ENCODE assay signal across 9 mouse cellular contexts in the genomic region with DNA sequence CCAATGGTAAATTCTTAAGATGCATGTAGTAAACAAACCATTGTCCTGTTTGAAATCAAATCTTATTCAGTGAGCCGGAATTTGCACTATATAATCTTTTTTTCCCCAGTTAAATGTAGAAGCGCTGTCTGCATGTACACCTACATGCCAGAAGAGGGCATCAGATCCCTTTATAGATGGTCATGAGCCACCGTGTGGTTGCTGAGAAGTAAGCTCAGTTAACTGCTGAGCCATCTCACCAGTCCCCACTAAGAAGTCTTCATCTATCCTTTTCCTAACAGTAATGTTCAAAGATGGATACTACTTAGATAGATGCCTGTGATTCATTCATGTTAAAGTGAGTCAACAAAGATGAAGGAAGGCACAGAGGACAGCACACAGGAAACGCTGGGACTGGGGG. TPM values are rescaled to one million over a fixed set of nuclear protein-coding genes. Genes with fewer than 3 reads are reported as not detected.
DNase-seq lines count a peak whose midpoint lies in the region; ATAC-seq and TF ChIP-seq lines count a peak whose summit lies in the region.
"Had no signal": no experiment of that assay in that cellular context is flagged by ENCODE, and none has a peak within 500 bp of the region (broad histone marks: within the 10 kb centered on the region; RNA-seq: fewer than 3 reads in every experiment).

No protein-coding gene starts in this region.

- TF ChIP-seq CTCF in spleen, adult 2 months (IDR thresholded peaks at IDR 0.05; ENCODE audit: extremely low read depth, insufficient read depth, insufficient read length, insufficient replicate concordance) = peak; percentile 11; the same call in 1 of the 2 replicates
- peak; percentile 65 for TF ChIP-seq CTCF in cortical plate, adult 2 months (IDR thresholded peaks at IDR 0.05; ENCODE audit: extremely low read depth, insufficient read depth, low read length)
- TF ChIP-seq CTCF in stomach, postnatal 0 days (IDR thresholded peaks at IDR 0.05; ENCODE audit: low read depth) = peak; percentile 79

- peak; percentile 64; the same call in 1 of the 2 replicates for ATAC-seq in hindbrain, embryonic 16.5 days
- ATAC-seq in stomach, postnatal 0 days (ENCODE audit: low FRiP score, low TSS enrichment) = peak; percentile 72; the same call in 1 of the 2 replicates

- H3K27me3 ChIP-seq in hindbrain, embryonic 16.5 days (replicated peaks; ENCODE audit: control insufficient read depth, insufficient read depth, low read length) = no peaks in the 10 kb centered on the region
- H3K27me3 ChIP-seq in hindbrain, embryonic 10.5 days (ENCODE audit: insufficient read depth, poor library complexity, severe bottlenecking) = no peaks in the 10 kb centered on the region
- H3K27me3 ChIP-seq in spleen, adult 2 months (ENCODE audit: control insufficient read depth, insufficient read depth, low read length) = no peaks in the 10 kb centered on the region
- H3K27me3 ChIP-seq in stomach, postnatal 0 days (ENCODE audit: control insufficient read depth, insufficient read depth, low read length) = no peaks in the 10 kb centered on the region
- H3K27me3 ChIP-seq: megakaryocyte, embryonic 14.5 days had no signal

- H3K4me2 ChIP-seq in hindbrain, embryonic 16.5 days (ENCODE audit: low read length) = no peak overlapping the region
- H3K4me2 ChIP-seq in stomach, postnatal 0 days (replicated peaks; ENCODE audit: low read depth) = no peak overlapping the region

- no peak overlapping the region for H3K4me3 ChIP-seq in hindbrain, embryonic 16.5 days (ENCODE audit: low read length)
- no peak overlapping the region for H3K4me3 ChIP-seq in hindbrain, embryonic 10.5 days
- H3K4me3 ChIP-seq in spleen, adult 2 months (ENCODE audit: extremely low read depth, insufficient read depth, insufficient read length) = no peak overlapping the region
- H3K4me3 ChIP-seq in cortical plate, adult 2 months (ENCODE audit: insufficient read depth, low read length) = no peak overlapping the region
- H3K4me3 ChIP-seq in stomach, postnatal 0 days (ENCODE audit: low read depth, low read length) = no peak overlapping the region
- H3K4me3 ChIP-seq: megakaryocyte, embryonic 14.5 days had no signal

- peaks cover 12% of the 10 kb centered on the region; the same call in 1 of the 2 replicates for H3K36me3 ChIP-seq in hindbrain, embryonic 16.5 days (ENCODE audit: control insufficient read depth, insufficient read depth, low read length)
- peaks cover 79% of the 10 kb centered on the region for H3K36me3 ChIP-seq in hindbrain, embryonic 10.5 days
- H3K36me3 ChIP-seq in spleen, adult 2 months (ENCODE audit: control insufficient read depth, insufficient read depth, low read length) = peaks cover 20% of the 10 kb centered on the region
- H3K36me3 ChIP-seq in stomach, postnatal 0 days (ENCODE audit: control insufficient read depth, insufficient read depth, low read length) = peaks cover 13% of the 10 kb centered on the region; the same call in 1 of the 2 replicates

- no peaks in the 10 kb centered on the region for H3K9me3 ChIP-seq in hindbrain, embryonic 16.5 days (ENCODE audit: control insufficient read depth, low read length)
- H3K9me3 ChIP-seq in hindbrain, embryonic 10.5 days = no peaks in the 10 kb centered on the region
- H3K9me3 ChIP-seq in stomach, postnatal 0 days (ENCODE audit: control insufficient read depth, low read length) = no peaks in the 10 kb centered on the region

- H3K9ac ChIP-seq in hindbrain, embryonic 16.5 days (ENCODE audit: low read depth, low read length) = no peak overlapping the region
- H3K9ac ChIP-seq in stomach, postnatal 0 days (ENCODE audit: low read length) = no peak overlapping the region

- no peak overlapping the region for H3K27ac ChIP-seq in hindbrain, embryonic 16.5 days (ENCODE audit: low read depth, low read length)
- no peak overlapping the region for H3K27ac ChIP-seq in hindbrain, embryonic 10.5 days
- H3K27ac ChIP-seq in spleen, adult 2 months (ENCODE audit: insufficient read depth, low read length) = no peak overlapping the region
- no peak overlapping the region for H3K27ac ChIP-seq in cortical plate, adult 2 months (ENCODE audit: insufficient read depth, low read length)
- no peak overlapping the region for H3K27ac ChIP-seq in stomach, postnatal 0 days (replicated peaks)

- no peak for TF ChIP-seq EP300 in stomach, postnatal 0 days (optimal IDR thresholded peaks at IDR 0.05)

- 65% methylated on average over 4 of the region's 4 CpGs for WGBS in hindbrain, embryonic 16.5 days
- 64% methylated on average over 4 of the region's 4 CpGs for WGBS in hindbrain, embryonic 10.5 days
- WGBS in spleen, adult 2 months = 69% methylated on average over 4 of the region's 4 CpGs
- 60% methylated on average over 4 of the region's 4 CpGs for WGBS in stomach, postnatal 0 days

- H3K4me1 ChIP-seq in hindbrain, embryonic 16.5 days (ENCODE audit: control insufficient read depth, insufficient read depth, low read depth, low read length) = no peaks in the 10 kb centered on the region
- H3K4me1 ChIP-seq in hindbrain, embryonic 10.5 days (replicated peaks) = no peaks in the 10 kb centered on the region
- no peaks in the 10 kb centered on the region for H3K4me1 ChIP-seq in spleen, adult 2 months (ENCODE audit: control insufficient read depth, insufficient read depth, insufficient read length)
- H3K4me1 ChIP-seq in cortical plate, adult 2 months (ENCODE audit: control insufficient read depth, insufficient read depth, low read length) = peaks cover 1% of the 10 kb centered on the region; the same call in 1 of the 2 replicates
- H3K4me1 ChIP-seq in stomach, postnatal 0 days (replicated peaks; ENCODE audit: control insufficient read depth, insufficient read depth) = no peaks in the 10 kb centered on the region

- no peak for TF ChIP-seq POLR2A in spleen, adult 2 months (IDR thresholded peaks at IDR 0.05; ENCODE audit: low read depth, low read length)
- no peak for TF ChIP-seq POLR2A in cortical plate, adult 2 months (IDR thresholded peaks at IDR 0.05; ENCODE audit: extremely low read depth, insufficient read depth, low read length)

- no peak for DNase-seq in hindbrain, embryonic 10.5 days (ENCODE audit: low spot score)
- DNase-seq in spleen, adult 2 months (ENCODE audit: low read depth in 1 of 2, low spot score in 2 of 2) = no peak
- no peak for DNase-seq in spleen, adult 12 weeks (ENCODE audit: low spot score)
- DNase-seq in stomach, postnatal 0 days (ENCODE audit: low spot score) = no peak
- DNase-seq in spleen, postnatal 14 days (ENCODE audit: low spot score in 2 of 2) = no peak
- DNase-seq in right cerebral cortex, adult 18-20 months = no peak

RNA-seq across cellular contexts. Expression of a gene that starts 31.9 kb away (rescaled TPM):
- 0.26 TPM in 1 of 2 replicates, not detected in the other for polyA plus RNA-seq in hindbrain, embryonic 16.5 days (2015; fragmentation: Nextera tagmentation; extraction: Ambion mirVana)
- not detected in 2 replicates for polyA plus RNA-seq in hindbrain, embryonic 10.5 days (2016; fragmentation: Nextera tagmentation; extraction: Ambion mirVana)
- 0.07 TPM in 1 of 2 replicates, not detected in the other for polyA plus RNA-seq in spleen, adult 2 months (2012; rRNA removed)
- polyA plus RNA-seq in cortical plate, adult 2 months (2012; rRNA removed) = 0.10 and 0.23 TPM in 2 replicates
- 27.4 and 29.6 TPM in 2 replicates for polyA plus RNA-seq in stomach, postnatal 0 days (2015; fragmentation: Nextera tagmentation; extraction: Ambion mirVana)

Comparison
In these comparisons a context has a peak if more than half of its experiments do, and no peak if none do; other contexts are left out.
1. CTCF ChIP-seq: peak in every context shown above with its lines; median percentile 79 in stomach, postnatal 0 days; 65 in cortical plate, adult 2 months; 11 in spleen, adult 2 months.
2. RNA of a gene that starts 31.9 kb away (polyA plus RNA-seq): 27.4 to 29.6 TPM in stomach, postnatal 0 days; 0.26 TPM in hindbrain, embryonic 16.5 days, 0.10 to 0.23 TPM in cortical plate, adult 2 months, not detected in hindbrain, embryonic 10.5 days and 0.07 TPM in spleen, adult 2 months; every median in the first group is over 10 times any median in the second.